Mouse (Mus musculus) leukemia stem cell, adult 10-12 weeks (primary cell): ENCODE data around the gene Unkl. TPM values are rescaled to one million over a fixed set of nuclear protein-coding genes. Genes with fewer than 3 reads are reported as not detected.

ENCODE experiments used
- polyA plus RNA-seq: library from polyadenylated mRNA; stranded (reverse); fragments of >175 nt; gene quantifications from 2 replicates; pipeline ENCODE4 v1.2.3, GENCODE M21; 2012; ENCODE audit warnings: low replicate concordance

The Unkl gene
- polyA plus RNA-seq = 54.2 and 108 TPM in 2 replicates

DNA sequence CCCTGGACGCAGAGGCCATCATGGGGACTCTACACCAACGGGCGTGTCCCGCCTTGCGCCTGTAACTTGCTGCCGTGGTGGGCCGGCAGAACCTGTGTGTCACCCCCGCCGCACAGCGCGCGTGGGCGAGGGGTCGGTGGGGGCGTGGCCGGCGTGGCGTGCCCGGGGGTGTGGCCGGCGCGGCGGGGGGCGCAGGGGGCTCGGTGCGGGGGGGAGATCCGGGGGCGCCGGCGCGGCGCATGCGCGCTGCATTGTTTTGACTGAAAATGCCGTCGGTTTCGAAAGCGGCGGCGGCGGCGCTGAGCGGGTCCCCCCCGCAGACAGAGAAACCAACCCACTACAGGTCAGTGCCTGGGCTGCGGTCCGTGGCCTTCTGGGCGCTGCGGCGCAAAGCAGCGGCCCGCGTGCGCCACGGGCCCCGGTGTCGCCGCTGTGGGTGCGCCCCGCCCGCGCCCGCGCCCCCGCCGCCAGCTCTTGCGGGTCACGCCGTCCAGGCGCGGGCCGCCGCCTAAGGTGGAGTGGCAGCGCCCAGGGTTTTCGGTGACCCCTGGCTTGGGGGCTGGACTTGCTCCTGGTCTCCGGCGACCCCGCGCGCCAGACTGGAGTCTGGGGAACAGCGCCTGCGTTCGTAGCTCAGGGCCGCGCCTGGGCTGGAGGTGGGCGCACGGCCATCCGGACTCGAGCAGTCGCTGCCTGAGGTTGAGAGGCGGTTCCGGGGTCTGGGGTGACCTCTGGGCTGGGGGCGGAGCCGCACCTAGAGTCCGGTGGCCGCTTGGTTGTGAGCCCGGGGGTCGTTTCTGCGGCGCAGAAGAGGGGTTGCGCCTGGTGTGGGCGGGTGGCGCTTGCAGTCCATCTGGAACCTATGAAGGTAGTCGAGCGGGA is at the start of gene Unkl:
Gene Unkl, plus strand, starts transcription at position 248 of the 882 bp plus-strand sequence.

GRCm38 (mm10) chr17:25162161-25162560 is 26.0 kb upstream of the Unkl start, which contains the start of gene Ccdc154:
Gene Ccdc154 (plus strand): TSS chr17:25162461.

DNA sequence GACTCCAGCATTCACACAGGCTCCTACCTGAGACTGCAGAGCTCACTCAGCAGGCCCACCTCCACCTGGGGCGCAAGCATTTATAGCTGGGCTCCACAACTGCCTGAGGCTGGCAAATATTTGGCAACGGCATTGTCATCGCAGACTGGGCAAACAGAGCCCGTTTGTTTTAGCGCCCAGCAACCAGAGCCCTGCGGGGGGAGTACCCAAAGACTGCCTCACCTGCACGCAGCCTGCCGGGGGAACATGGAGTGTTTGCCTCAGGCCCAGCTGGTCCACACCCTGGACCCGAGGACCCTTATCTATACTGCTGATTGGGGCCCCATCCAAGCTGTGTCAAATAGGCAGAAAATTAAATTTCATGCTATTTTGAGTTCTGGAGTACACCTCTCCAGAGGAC is 12.8 kb upstream of the Unkl start, which contains the start of gene Gm38655:
Gene Gm38655, minus strand, starts transcription at position 61 of the 400 bp plus-strand sequence.

DNA sequence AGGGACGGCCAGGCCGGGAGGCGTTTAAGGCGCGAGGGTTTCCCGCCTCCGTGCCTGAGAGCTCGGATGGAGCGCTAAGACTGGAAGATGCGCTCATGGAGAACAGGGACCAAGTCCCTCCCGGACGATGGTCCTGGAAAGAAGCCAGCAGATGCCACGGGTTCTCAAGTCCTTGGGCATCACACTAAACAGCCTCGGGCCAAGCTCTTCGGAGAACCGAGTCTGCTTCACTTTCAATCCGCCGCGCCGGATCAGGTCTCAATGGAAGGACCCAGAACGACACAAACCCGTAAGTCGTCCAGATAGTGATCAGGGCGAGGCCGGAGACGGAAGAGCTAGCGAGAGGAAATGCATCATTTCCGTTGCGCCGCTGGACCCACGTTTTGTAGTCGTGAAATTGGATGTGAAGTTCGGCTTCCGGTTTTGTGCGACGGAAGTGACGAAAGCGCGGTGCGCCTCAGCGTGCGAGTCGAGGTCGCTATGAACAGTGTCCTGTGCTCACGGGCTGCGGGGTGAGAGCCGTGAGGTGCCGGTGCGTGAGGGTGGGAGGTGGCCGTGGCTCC is 4.0 kb upstream of the Unkl start, which contains the start of gene BC003965:
Gene BC003965, plus strand, starts transcription at position 426 of the 563 bp plus-strand sequence.

DNA sequence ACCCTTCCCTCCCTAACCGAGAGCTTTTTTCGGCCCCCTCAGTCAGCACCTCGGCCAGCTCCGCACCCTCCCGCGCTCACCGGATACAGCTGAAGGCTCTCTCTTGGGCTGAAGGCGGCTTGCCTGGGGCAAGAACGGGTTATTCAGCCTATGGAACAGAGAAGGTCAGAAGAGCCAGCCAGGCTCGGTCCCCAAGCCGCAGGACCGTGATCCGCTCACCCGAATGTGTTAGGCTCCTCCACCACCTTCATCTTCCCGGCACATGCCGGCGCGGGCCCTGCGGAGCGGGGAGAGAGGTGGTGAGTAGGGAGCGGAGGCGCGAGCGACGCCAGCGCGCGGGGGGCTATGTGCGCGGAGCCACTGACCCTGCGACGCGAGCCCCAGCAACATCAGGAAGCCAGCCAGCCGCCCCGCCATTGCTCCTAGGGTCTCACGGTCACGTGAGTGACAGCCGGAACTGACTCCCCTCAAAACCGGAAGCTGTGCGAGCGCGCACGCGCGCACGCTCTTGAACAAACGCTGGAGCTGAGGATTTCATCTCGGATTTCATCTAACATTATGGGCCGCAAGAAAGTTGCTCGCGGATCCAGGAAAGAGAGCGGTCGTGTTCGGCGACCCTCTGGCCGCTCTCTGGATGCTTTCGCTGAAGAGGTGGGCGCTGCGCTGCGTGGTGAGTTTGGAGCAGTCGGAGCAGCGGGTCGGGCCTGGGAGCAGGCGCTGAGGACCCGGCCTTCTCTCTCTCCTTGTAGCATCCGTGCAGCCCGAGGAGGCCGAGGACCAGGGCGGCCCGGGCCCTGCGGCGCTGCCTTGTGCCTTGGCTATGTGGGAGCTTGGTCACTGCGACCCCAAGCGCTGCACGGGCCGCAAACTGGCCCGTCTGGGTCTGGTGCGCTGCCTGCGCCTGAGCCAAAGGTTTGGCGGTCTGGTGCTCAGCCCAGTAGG is 51.8 kb downstream of the Unkl start, which contains the start of the genes Gnptg and Tsr3:
Gene Gnptg, minus strand, starts transcription at position 430 of the 942 bp plus-strand sequence.
Gene Tsr3, plus strand, starts transcription at position 476 of the 942 bp plus-strand sequence.

DNA sequence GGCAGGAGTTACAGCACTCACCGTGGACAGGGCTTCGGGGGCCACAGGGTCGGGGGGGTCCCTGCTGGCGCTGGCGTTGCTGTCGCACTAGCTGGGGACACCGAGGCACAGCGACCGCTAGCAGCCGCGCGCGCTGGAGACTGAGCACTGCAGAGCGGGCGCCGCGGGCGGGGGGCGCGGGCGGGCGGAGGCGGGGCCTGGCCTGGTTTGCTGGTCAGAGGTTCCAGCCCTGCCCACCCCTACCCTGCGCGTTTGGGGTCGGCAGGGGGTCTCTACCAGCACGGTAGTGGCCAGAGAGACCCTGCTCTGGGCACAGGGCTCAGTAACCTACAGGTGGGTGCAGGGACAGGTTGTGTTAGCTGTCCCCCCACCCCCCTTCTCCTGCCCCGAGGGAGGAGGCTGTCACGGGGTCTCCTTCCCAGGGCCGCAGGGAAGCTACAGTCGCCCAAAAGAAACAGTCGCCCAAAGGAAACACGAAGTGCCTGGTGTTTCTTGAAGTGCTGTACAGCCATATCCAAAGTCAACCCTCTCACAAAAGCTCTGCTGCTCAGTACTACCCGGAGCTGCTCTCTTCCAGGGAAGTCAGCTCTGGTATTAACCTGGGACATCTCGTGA is 68.0 kb downstream of the Unkl start, which contains the start of gene Baiap3:
Gene Baiap3, minus strand, starts transcription at position 225 of the 615 bp plus-strand sequence.

GRCm38 (mm10) chr17:25274571-25275346 is 86.6 kb downstream of the Unkl start, which contains the start of gene Ube2i:
Gene Ube2i (minus strand): TSS chr17:25274622.

Other genes starting within 250 kb of the Unkl start
- 9.1 and 11.1 TPM in 2 replicates for gene Jpt2, start 227.7 kb upstream of the Unkl start, polyA plus RNA-seq
- 21.8 and 31.3 TPM in 2 replicates for gene Cramp1l, start 172.6 kb upstream of the Unkl start, polyA plus RNA-seq
- 6.6 and 11.9 TPM in 2 replicates for gene Ift140, start 172.3 kb upstream of the Unkl start, polyA plus RNA-seq
- 0.61 and 0.64 TPM in 2 replicates for gene Tmem204, start 104.8 kb upstream of the Unkl start, polyA plus RNA-seq
- 18.2 and 46.2 TPM in 2 replicates for gene Telo2, start 72.4 kb upstream of the Unkl start, polyA plus RNA-seq
- not detected in 2 replicates for gene Ptx4, start 67.6 kb upstream of the Unkl start, polyA plus RNA-seq
- 27.7 and 32.4 TPM in 2 replicates for gene Clcn7, start 55.0 kb upstream of the Unkl start, polyA plus RNA-seq
- gene Ccdc154, start 25.9 kb upstream of the Unkl start, polyA plus RNA-seq = not detected in 2 replicates
- gene Gm38655, start 12.9 kb upstream of the Unkl start, polyA plus RNA-seq = not detected in 2 replicates
- gene BC003965, start 3.8 kb upstream of the Unkl start, polyA plus RNA-seq = 43.9 and 71.2 TPM in 2 replicates
- gene Gnptg, start 51.7 kb downstream of the Unkl start, polyA plus RNA-seq = 3.7 and 11.8 TPM in 2 replicates
- 10.5 and 15.0 TPM in 2 replicates for gene Tsr3, start 51.8 kb downstream of the Unkl start, polyA plus RNA-seq
- 0.28 and 0.75 TPM in 2 replicates for gene Baiap3, start 68.0 kb downstream of the Unkl start, polyA plus RNA-seq
- gene Ube2i, start 86.2 kb downstream of the Unkl start, polyA plus RNA-seq = 152 and 183 TPM in 2 replicates
- 0.39 TPM in 1 of 2 replicates, not detected in the other for gene Prss34, start 110.0 kb downstream of the Unkl start, polyA plus RNA-seq
- gene Prss28, start 120.2 kb downstream of the Unkl start, polyA plus RNA-seq = not detected in 2 replicates
- gene Prss29, start 130.3 kb downstream of the Unkl start, polyA plus RNA-seq = 0.60 and 0.61 TPM in 2 replicates
- gene Tpsab1, start 157.2 kb downstream of the Unkl start, polyA plus RNA-seq = 0.16 and 0.36 TPM in 2 replicates
- gene Tpsb2, start 177.9 kb downstream of the Unkl start, polyA plus RNA-seq = 0.93 and 1.2 TPM in 2 replicates
- gene Tpsg1, start 180.9 kb downstream of the Unkl start, polyA plus RNA-seq = not detected in 2 replicates
- 2.8 and 7.7 TPM in 2 replicates for gene Cacna1h, start 245.4 kb downstream of the Unkl start, polyA plus RNA-seq